Mouse (Mus musculus) stomach, postnatal 0 days (tissue): ENCODE results near the gene 4930562C15Rik. TPM values are rescaled to one million over a fixed set of nuclear protein-coding genes. Genes with fewer than 3 reads are reported as not detected.

Experiments used
- ATAC-seq: fragments of 200-750 bp; cut with Nextera tagmentation; 2 replicates; pipeline ENCODE4 v1.8.0; 2017; ENCODE audit not compliant: low FRiP score, low TSS enrichment
- DNase-seq: peaks from one replicate; pipeline ENCODE4 v3.0.0-alpha.2; 2016; ENCODE audit warnings: low spot score
- H3K27ac ChIP-seq: fragments of 300-500 bp; sonication (generic); replicated peaks from 2 replicates; pipeline ENCODE4 v1.5.1; 2014; ENCODE audit warnings: mild to moderate bottlenecking, control low read depth
- H3K27me3 ChIP-seq: fragments of 300-500 bp; sonication (generic); 2 replicates; pipeline ENCODE4 v1.6.1; 2014; ENCODE audit warnings: low read length; ENCODE audit not compliant: control insufficient read depth, insufficient read depth
- H3K36me3 ChIP-seq: fragments of 300-500 bp; sonication (generic); 2 replicates; pipeline ENCODE4 v1.6.1; 2014; ENCODE audit warnings: low read length, mixed read lengths; ENCODE audit not compliant: control insufficient read depth, insufficient read depth
- H3K4me1 ChIP-seq: fragments of 300-500 bp; sonication (generic); replicated peaks from 2 replicates; pipeline ENCODE4 v1.6.1; 2014; ENCODE audit warnings: antibody characterized with exemption; ENCODE audit not compliant: control insufficient read depth, insufficient read depth
- H3K4me2 ChIP-seq: fragments of 300-500 bp; sonication (generic); replicated peaks from 2 replicates; pipeline ENCODE4 v1.6.1; 2014; ENCODE audit warnings: low read depth, mild to moderate bottlenecking, control low read depth, moderate library complexity
- H3K4me3 ChIP-seq: fragments of 300-500 bp; sonication (generic); 2 replicates; pipeline ENCODE4 v1.5.1; 2014; ENCODE audit warnings: low read depth, low read length, control low read depth
- H3K9ac ChIP-seq: fragments of 300-500 bp; sonication (generic); 2 replicates; pipeline ENCODE4 v1.6.1; 2014; ENCODE audit warnings: mild to moderate bottlenecking, low read length, control low read depth, mixed read lengths
- H3K9me3 ChIP-seq: fragments of 300-500 bp; sonication (generic); 2 replicates; pipeline ENCODE4 v1.6.1; 2016; ENCODE audit warnings: low read length; ENCODE audit not compliant: control insufficient read depth
- CTCF ChIP-seq: IDR thresholded peaks from 2 replicates; pipeline ENCODE4 v1.5.1; 2016; ENCODE audit warnings: antibody characterized with exemption, low read depth, mild to moderate bottlenecking, moderate library complexity
- EP300 ChIP-seq: optimal IDR thresholded peaks from 2 replicates; pipeline ENCODE3; 2016; ENCODE audit warnings: antibody characterized with exemption
- WGBS: fragments of 180-500 bp; shearing (Covaris S2); extraction: QIAGEN DNeasy Blood & Tissue Kit; methylation state at CpG from one replicate; pipeline ENCODE4 v1.1.7; 2014; 5-methylcytosine and 5-hydroxymethylcytosine counted together
- polyA plus RNA-seq: library from polyadenylated mRNA; unstranded; fragments of >200 nt; fragmentation: Nextera tagmentation; extraction: Ambion mirVana; gene quantifications from 2 replicates; pipeline ENCODE4 v1.2.1, GENCODE M21; 2015

Gene 4930562C15Rik
- polyA plus RNA-seq, 1 experiment from 2014 or later: 0.32 TPM

DNA sequence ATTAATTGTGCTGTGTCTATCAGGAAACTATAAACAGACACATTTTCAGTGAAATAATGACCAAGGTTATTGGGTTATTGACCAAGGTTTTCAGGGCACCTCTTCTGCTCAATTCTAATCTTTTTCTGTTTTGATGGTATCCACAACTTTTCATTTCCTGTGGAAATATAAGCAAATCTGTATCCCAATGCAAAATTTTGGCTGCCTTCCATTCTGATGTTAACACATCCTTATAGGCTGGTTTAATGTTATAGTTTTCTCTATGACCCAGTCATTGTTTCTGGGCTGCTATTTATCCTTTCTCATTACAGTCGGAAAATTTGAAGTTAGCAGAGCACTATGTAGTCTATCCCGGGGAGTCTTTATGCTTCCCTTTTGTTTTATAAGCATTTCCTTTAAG is 64.5 kb downstream of the 4930562C15Rik start:
- Histone ChIP-seq H3K36me3 (no peaks in the 10 kb centered on the region), H3K9ac (no peak overlapping the region), H3K4me2 (no peak overlapping the region), H3K4me1 (no peaks in the 10 kb centered on the region), H3K27me3 (no peaks in the 10 kb centered on the region), H3K4me3 (no peak overlapping the region), H3K27ac (no peak overlapping the region), H3K9me3 (no peaks in the 10 kb centered on the region)
- 52% methylated on average over 2 of the region's 2 CpGs for WGBS
- ATAC-seq (no peak), DNase-seq (no peak)
- TF ChIP-seq CTCF: no peak
- no peak for TF ChIP-seq EP300

DNA sequence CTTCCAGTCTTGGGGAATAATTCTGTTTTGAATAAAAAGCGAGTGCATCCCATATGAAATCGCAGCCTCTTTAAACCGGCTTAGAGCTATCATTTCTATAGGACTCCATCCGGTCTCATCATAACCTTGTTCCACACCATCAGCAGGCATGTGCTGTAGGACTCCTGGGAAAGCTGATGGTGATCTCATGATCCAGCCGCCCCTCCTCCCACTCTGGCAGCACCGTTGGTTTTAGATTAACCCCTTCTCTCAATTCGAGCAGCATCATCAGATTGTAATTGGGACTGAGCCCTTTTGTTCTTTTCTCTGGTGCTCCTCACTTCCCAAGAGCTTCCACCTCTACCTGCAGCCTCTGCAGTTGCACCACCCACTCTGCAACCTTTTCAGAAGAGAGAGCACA is 66.0 kb downstream of the 4930562C15Rik start:
- H3K36me3 ChIP-seq: no peaks in the 10 kb centered on the region
- H3K4me3 ChIP-seq: no peak overlapping the region
- no peak for TF ChIP-seq EP300
- no peak for TF ChIP-seq CTCF
- H3K27me3 ChIP-seq: no peaks in the 10 kb centered on the region
- 62% methylated on average over 7 of the region's 7 CpGs for WGBS
- H3K9me3 ChIP-seq: no peaks in the 10 kb centered on the region
- H3K27ac ChIP-seq: no peak overlapping the region
- DNase-seq (no peak), ATAC-seq (no peak)
- H3K9ac ChIP-seq: no peak overlapping the region
- H3K4me2 ChIP-seq: no peak overlapping the region
- no peaks in the 10 kb centered on the region for H3K4me1 ChIP-seq

DNA sequence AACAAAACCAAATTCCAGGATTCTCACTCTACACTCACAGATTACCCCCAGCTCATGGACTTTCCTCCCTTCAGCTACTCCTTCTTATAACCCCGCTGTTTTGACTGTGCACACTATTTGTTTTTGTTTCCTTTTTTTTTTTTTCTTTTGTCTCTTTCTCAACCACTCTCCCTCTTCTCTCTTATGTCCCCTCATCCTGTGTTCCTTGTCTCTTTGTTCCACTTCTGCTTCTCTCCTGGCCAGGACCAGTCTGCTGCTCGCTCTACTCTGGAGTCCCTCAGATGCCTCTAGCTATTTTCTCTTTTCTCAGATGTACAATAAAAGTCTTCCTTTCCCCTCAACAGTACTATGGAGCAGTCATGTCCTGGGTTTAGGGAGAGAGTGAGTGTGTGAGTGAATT is 67.2 kb downstream of the 4930562C15Rik start:
- no peak for ATAC-seq
- H3K4me1 ChIP-seq: no peaks in the 10 kb centered on the region
- H3K36me3 ChIP-seq: 0 out of 2 replicates have a peak, but pooled peaks cover 1% of the 10 kb centered on the region
- H3K9me3 ChIP-seq: no peaks in the 10 kb centered on the region
- no peak for DNase-seq
- TF ChIP-seq EP300 (no peak), CTCF (no peak)
- no peak overlapping the region for H3K4me3 ChIP-seq
- H3K27me3 ChIP-seq: no peaks in the 10 kb centered on the region
- WGBS: 86% methylated on average over 2 of the region's 2 CpGs
- no peak overlapping the region for H3K4me2 ChIP-seq
- H3K9ac ChIP-seq: no peak overlapping the region
- H3K27ac ChIP-seq: no peak overlapping the region

DNA sequence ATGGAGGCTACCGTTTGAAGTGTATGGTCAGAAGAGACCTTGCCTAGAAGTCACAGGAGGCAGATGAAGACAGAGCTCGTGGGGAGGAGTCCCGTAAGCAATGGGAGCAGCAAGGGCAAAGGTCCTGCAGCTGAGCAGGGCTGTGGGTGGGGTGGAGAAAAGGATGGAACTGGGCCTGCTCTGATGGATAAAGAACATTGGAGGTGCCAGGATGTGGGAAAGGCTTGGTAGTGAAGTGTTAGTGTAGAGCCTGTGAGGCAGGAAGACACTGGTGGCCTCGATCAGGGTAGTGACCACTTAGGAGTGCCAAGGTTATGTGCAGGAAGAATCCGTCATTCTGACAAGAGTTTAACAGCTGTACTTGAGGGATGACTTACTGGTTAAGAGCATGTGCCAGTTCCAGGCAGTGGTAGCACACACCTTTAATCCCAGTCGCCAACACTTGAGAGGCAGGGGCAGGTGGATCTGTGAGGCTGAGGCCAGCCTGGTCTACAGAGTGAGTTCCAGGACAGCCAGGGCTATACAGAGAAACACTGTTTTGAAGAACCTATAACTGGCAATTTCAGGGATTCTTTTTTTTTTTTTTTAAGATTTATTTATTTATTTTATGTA is 68.4 kb downstream of the 4930562C15Rik start:
- Histone ChIP-seq H3K27ac (no peak overlapping the region), H3K4me1 (no peaks in the 10 kb centered on the region), H3K4me3 (no peak overlapping the region), H3K9ac (no peak overlapping the region), H3K27me3 (no peaks in the 10 kb centered on the region), H3K4me2 (no peak overlapping the region), H3K9me3 (no peaks in the 10 kb centered on the region), H3K36me3 (0 out of 2 replicates have a peak, but pooled peaks cover 3% of the 10 kb centered on the region)
- ATAC-seq (no peak), DNase-seq (no peak)
- TF ChIP-seq EP300 (no peak), CTCF (no peak)
- 56% methylated on average over 6 of the region's 6 CpGs for WGBS

DNA sequence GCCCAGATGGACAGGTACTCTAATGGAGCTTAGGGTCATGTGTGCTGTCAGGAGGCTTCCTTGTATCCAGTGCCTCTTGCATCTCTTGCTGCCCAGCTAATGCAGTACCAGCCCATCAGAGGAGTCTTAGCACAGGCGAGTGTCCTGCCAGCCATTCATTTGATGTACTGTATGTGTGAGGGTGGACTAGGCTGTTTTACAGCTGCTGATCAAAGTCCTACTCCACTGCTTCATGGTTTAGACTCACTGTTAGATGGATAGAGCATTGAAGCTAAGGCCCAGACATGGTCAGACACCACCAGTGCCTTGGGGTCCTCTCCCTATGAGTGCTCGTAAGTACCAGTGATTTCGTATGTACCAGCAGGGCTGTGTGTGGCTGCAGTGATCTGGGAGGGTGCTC is 69.7 kb downstream of the 4930562C15Rik start:
- 91% methylated on average over 3 of the region's 3 CpGs for WGBS
- ATAC-seq: no peak
- no peak overlapping the region for H3K4me2 ChIP-seq
- H3K27me3 ChIP-seq: no peaks in the 10 kb centered on the region
- H3K9ac ChIP-seq: no peak overlapping the region
- no peak overlapping the region for H3K27ac ChIP-seq
- H3K4me3 ChIP-seq: no peak overlapping the region
- no peaks in the 10 kb centered on the region for H3K4me1 ChIP-seq
- no peak for TF ChIP-seq EP300
- TF ChIP-seq CTCF: no peak
- DNase-seq: no peak
- no peaks in the 10 kb centered on the region for H3K9me3 ChIP-seq
- H3K36me3 ChIP-seq: 0 out of 2 replicates have a peak, but pooled peaks cover 5% of the 10 kb centered on the region

DNA sequence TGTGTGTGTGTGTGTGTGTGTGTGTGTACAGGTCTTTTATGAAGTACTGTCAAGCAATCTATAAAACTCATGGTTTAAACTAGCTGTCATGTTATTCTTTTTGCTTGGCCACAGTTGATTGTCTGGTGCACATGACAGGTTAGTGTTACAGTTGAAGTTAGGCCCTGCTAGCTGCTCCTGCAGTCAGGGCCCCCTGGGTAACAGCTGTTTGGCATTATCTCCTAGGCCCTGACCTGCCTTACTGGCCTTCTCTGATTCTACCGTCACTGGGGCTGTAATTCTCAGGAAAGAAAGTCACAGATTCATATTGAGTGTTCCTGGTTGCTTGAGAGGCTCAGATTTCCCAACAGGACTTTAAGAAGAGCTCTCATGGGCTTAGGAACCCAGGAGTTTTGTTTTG is 70.4 kb downstream of the 4930562C15Rik start:
- DNase-seq: no peak
- Histone ChIP-seq H3K4me3 (no peak overlapping the region), H3K27me3 (no peaks in the 10 kb centered on the region), H3K27ac (no peak overlapping the region), H3K4me2 (no peak overlapping the region), H3K9me3 (no peaks in the 10 kb centered on the region), H3K9ac (no peak overlapping the region), H3K4me1 (no peaks in the 10 kb centered on the region), H3K36me3 (0 out of 2 replicates have a peak, but pooled peaks cover 5% of the 10 kb centered on the region)
- WGBS: 26% methylated on average over 1 of the region's 1 CpGs
- no peak for ATAC-seq
- TF ChIP-seq CTCF: no peak
- TF ChIP-seq EP300: no peak
